Mouse (Mus musculus) MEL (cell line): ENCODE measurements around the gene Fam20c.

ENCODE experiments used
- POLR2A ChIP-seq, 2 experiments: IDR thresholded peaks; 2 replicates each; pipeline ENCODE4 v1.6.1; 2011 to 2012; ENCODE audit warnings: low read length in 2 of 2, mild to moderate bottlenecking in 2 of 2, control low read depth in 1 of 2, improper control_type of control experiment in 1 of 2, low read depth in 1 of 2, moderate library complexity in 1 of 2; ENCODE audit not compliant: control insufficient read depth in 1 of 2, insufficient read depth in 1 of 2, poor library complexity in 1 of 2
- RAD21 ChIP-seq: IDR thresholded peaks from 2 replicates; pipeline ENCODE4 v1.6.1; 2011; ENCODE audit warnings: mild to moderate bottlenecking, low read depth, low read length, improper control_type of control experiment
- UBTF ChIP-seq: IDR thresholded peaks from 2 replicates; pipeline ENCODE4 v1.6.1; 2012; ENCODE audit warnings: low read depth, mild to moderate bottlenecking, inconsistent platforms, low read length, improper control_type of control experiment, moderate library complexity, borderline replicate concordance; ENCODE audit not compliant: insufficient read depth
- USF2 ChIP-seq, 2 experiments: IDR thresholded peaks; 2 replicates each; pipeline ENCODE4 v1.6.1; 2011 to 2012; ENCODE audit warnings: improper control_type of control experiment in 2 of 2, low read length in 2 of 2, borderline replicate concordance in 1 of 2, inconsistent platforms in 1 of 2, low read depth in 1 of 2, mild to moderate bottlenecking in 1 of 2; ENCODE audit not compliant: insufficient read depth in 1 of 2

GRCm38 (mm10) chr5:138840981-138841380, 86.7 kb downstream of the Fam20c start:
- TF ChIP-seq USF2 (IDR thresholded peaks at IDR 0.05; ENCODE audit: borderline replicate concordance in 1 of 2, insufficient read depth in 1 of 2, low read depth in 1 of 2, low read length in 2 of 2) (no peak), RAD21 (no peak), POLR2A (IDR thresholded peaks at IDR 0.05; ENCODE audit: control insufficient read depth in 1 of 2, insufficient read depth in 1 of 2, low read depth in 1 of 2, low read length in 2 of 2, poor library complexity in 1 of 2) (no peak), UBTF (no peak)
